Mouse (Mus musculus) brain, adult 2 months (tissue): ENCODE data around the gene Nrn1l.

ENCODE experiments used
- DNase-seq: peaks from one replicate; pipeline ENCODE4 v3.0.0; 2011; ENCODE audit warnings: low read depth, low spot score

Nrn1l gene

DNA sequence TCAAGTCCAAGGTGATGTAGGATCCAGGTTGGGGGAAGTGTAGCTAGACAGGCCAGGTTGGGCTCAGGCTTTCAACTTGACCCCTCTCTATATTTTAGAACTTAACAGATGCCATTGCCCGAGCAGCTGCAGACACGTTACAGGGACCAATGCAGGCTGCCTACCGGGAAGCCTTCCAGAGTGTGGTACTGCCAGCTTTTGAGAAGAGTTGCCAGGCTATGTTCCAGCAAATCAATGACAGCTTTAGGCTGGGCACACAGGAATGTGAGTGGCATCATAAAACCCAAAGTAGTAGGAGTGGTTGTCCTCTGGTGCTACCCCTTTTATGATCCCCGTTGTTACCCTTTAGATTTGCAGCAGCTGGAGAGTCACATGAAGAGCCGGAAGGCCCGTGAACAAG is 2.5 kb upstream of the Nrn1l start:
- peak; percentile 79 for DNase-seq

DNA sequence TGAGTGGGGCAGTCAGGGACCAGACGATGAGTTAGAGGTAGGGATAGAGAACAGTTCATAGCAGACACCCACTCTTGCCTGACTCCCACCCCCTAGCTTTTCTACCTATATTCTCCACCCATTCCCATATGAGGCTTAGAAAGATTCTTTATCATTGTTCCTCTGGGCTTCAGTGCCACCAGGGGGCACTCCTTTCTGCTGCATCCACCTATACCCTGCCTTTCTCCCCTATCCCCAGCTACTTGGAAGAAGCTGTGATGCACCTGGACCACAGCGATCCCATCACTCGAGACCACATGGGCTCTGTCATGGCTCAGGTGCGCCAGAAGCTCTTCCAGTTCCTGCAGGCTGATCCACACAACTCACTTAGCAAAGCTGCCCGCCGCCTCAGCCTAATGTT is 935 bp upstream of the Nrn1l start:
- DNase-seq: peak; percentile 63

DNA sequence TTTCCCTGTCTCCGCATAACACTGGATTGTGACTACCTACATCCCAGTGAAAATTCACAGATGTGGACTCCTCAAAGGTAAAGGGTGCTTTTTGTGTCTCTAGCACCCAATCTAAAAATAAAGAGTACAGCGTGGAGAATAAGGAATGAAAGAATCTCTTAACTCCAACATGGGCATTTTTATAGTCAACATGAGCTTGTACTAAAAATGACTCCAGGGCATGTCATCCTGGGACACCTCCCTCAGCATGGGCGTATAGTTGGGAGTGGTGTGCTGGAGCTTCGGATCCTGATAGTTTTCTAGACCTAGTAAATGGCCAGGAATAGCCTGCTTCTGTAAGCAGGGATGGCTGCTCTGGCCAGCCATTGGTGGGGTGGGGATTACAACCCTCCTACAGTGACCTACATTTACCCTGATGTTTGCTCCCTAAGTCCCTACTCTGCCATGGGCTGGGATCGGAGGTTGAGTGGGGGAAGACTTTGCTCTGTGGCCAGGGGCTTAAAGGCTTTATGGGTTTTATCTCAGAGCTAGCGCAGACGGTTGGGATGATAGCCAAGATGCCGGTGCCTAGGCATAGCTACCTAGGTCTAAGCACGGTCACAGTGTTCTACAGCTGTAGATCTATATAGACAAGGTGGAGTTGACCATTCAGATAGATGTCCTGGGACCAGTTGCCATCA is 4.6 kb downstream of the Nrn1l start:
- peak; percentile 56 for DNase-seq

DNA sequence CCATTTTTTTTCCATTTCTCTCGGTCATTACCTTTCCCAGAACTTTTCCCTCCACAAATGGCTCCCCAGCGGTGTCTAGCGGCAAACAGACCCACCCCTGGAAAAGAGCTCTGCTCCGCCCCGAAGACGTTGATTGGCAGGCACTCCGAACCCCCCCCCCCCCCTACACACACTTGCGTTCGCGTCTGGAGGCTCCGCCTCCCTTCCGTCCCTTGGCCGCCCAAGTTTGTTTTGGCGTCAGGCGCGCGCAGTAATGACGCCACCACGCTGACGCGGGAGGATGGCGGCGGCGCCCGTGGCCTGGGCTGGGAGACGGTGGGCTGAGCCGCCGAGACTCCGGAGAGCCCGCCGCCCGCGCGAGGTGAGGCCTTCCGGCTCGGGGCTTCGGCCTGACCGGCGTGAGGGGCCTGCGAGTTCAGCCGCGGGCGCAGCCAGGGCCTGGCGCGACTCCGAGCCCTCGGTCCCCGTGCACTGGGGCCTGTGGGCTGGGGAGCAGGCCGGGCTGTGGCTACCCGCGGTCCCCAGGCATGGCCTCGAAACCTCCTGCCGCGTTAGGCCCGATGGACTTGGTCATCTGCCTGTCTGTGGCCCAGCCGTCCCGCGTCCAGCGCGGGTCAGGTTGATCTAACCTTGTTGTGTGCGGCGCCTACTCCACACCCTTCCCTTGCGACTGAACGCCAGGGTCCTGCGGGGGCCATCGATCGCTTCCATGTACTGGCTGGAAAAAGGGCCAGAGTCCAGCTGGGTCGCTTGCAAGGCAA is 7.0 kb downstream of the Nrn1l start, which contains the start of gene Pskh1:
Gene Pskh1, plus strand, starts transcription at position 262 of the 761 bp plus-strand sequence.
- peak; percentile 97 for DNase-seq

DNA sequence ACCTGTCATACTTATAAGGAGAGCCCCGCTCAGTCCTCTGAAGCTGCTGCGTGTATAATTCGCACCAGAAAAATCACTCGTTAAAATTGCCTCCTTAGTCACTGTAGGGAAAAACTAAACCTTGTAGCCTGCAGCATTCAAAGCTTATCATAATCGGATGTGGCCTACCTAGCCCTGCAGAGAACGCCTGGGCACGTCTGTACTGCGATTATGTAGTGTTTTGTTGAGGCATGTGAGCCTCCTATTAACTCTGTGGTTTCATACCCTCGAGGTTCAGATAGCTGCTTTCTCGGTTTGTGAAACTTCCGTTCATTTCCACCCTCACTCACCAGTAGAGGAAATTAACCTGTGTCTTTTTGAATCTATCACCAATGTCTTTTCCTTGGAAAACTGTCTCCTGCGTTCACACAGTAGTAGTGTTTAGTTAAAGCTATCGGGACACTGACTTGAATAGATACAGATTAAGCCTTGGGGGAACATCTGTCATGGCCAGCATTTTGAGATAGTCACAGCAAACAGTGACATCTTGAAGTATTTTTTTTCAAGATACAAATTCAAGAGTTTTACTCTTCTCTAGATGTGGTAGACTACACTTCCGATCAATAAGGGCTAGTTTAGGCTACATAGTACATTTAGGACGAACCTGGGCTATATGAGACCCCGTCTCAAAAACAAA is 7.7 kb downstream of the Nrn1l start:
- no peak for DNase-seq

DNA sequence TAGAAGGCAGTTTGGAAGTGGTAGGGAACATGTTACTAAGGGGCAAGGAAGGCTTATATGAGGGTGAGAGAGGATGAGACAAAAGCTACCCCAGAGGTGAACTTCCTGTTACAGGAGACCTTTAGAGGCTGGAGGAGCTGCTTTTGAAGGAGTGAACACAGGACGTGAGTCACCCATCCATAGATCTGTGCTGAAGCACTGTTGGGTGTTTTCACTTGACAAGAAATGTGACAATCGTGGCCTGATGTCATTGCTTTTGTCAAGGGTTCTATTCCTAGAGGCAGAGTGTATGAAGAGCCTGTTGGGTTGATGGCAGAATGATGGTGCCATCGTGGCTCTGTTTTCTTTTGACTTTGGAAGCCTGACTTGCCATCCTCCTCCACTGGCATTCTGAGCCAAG is 26.0 kb downstream of the Nrn1l start:
- peak; percentile 66 for DNase-seq

DNA sequence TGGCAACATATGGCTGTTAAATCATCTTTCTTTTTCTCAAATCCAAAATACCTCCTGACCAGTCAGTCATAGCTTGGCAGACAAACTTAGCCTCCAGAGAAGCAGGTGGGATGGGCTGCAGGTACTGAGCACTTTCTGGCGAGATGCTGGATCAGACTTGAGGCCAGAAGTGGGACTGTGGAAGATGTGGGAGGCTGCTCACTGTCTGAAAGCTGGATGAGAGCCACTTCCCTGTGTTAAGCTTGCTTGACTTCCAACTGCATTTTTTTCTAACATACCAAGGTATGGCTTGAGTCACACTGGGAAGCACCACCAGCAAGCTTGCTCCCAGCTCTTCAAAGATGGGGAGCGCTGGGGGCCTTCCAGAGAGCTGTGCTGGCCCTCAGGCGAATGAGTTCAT is 31.8 kb downstream of the Nrn1l start:
- peak; percentile 87 for DNase-seq

DNA sequence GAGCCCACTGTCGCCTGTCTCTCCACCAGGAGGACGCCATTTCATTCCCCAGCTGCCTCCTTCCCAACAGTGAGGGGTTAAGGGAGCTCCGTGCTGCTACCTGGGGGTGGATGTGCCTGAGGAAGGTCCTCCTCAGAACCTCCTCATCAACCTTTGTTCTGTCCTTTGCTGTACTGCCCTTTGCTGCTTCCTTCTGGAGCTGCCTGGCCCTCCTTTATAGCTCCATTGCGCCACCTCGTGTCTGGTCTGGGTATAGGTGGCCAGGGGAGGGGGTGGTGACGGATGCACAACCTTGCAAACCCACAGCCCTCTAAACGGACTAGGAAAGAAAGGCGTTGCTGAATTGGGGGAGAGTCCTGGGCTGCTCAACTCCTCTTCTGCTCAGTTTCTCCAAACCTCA is 37.2 kb downstream of the Nrn1l start:
- DNase-seq: peak; percentile 79

DNA sequence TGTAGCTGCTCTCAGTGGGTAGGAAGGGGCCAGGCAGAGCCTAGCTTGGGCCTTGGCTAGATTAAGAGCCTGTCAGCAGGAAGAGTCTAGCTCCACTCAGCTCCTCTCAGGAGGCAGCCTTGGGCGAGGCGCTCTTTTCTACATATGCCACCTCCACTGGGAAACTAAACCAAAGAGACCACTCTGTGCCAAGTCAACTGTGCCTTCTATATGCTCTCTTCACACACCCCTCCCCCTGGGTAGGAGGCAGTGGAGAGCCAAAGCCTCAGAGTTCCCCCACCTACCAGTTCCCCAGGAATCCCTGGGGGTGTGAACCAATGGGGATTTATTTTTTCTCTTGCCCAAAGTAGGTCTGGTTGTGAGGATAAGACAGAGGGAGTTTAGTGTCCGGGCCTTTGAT is 37.9 kb downstream of the Nrn1l start:
- peak; percentile 81 for DNase-seq

DNA sequence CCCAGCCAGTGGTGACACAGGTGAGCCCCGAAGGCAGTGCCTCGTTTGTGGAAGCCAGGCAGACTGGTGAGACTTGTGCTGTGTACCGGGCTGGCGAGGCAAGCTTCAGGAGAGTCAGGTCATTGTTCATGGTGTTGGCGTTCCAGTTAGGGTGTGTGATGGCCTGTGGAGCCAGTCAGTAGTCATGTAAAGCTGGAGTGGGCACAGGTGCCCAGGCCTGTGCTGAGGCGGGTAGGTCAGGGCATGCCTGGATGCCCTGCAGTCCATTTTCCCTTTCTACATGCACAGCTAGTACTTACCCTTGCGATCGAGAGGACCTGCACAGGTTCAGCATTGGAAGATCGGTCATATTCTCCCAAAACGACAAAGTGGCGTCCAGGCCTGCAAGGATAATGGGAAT is 39.2 kb downstream of the Nrn1l start:
- no peak for DNase-seq

DNA sequence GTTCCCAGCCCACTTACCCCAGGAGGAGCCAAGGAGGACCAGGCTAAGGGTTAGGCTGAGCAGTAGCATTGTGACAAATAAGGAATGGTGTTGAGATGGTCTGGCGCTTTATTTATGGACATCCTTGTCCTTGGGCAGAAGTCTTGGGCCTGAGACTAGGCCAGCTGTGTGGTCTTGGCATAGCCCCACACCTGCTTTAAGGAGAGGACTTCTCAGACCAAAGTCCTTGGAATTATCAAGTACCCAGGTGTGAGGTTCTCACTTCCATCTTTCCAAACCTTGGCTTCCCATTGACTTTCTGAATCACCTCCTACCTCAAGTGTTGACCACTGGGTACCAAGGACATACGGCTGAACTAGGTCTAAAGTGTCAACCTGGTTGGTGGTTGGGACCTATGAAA is 40.4 kb downstream of the Nrn1l start, which contains the start of gene Ctrl:
Gene Ctrl, minus strand, starts transcription at position 101 of the 400 bp plus-strand sequence.
- no peak for DNase-seq

DNA sequence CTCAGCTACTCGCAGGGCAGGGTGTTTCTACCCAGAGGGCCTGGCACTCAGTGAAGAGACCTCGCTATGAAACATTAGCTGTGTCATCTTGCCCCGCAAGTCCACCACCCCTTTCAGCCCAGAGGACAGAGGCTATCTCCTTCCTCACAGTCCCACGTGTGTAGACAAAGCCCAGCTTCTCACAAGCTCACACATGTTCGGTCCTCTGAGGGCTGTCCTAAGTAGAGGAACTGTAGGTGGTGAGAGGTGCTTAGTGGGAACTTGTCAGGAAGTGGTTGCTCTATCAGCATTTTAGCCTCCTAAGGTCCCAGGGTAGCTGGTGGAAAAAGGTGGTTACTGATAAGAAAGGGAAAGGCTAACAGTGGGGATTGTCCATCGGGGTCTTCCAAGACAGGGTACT is 41.7 kb downstream of the Nrn1l start:
- DNase-seq: no peak

DNA sequence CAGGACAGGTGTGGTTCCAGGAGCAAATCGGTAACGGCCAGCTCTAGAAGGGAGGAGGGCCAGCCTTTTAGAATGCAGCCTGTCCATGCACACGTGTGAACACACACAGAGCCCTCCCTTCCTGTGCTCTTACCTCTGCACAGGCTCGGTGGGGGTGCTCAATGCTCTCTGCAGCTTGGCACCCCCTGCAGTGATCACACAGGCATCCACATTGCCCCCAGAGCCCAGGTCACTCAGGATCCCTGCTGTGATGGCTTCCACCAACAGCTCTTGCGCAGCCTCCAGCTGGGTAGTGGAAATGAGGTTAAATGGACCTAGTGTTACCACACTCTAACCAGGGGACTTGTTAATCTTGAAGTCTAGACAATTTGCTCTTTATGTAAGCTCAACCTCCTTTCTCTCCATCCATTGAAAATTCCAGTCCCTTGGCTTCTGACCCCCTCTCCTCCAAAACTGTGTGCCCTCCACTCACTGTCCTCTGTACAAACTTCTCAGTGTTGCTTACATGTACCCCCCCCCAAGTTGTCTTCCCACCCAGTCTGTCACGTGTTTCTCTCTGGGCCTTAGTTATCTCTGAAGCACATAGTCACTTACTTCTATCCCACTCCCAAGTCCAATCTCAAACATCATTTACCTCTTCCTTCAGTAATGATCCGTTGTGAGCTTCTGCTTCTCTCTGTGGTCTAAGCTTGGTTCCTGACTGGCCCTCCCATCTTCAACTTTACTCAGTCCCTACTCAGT is 42.7 kb downstream of the Nrn1l start:
- no peak for DNase-seq

DNA sequence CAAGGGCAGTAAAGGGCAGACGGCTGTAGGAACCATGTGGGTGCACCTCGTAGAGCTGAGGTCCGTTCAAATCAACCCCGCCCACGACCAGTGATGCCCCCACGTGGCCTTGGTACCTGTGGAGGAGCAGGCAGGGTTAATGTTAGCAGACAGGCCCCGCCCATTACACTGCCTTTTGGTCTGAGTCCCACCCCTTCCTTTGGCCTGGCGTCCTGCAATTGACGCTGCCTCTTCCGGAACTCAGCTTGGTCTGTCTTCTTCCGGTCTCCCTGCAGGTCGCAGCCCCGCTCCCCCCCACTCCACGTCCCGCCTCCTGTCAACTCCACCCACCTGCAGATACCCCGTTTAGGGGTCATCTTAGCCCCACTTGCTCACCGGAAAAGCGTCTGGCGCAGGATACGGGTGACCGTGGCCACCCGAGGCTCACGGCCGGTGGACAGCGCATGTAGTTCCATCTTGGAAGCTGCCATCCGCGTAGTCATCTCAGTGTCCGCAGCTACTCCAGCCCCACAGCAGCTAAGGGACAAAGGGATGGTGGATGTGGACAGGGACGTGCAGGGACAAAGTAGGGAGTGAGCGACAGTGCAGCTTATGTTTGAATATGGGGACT is 43.6 kb downstream of the Nrn1l start:
- DNase-seq: peak; percentile 98

DNA sequence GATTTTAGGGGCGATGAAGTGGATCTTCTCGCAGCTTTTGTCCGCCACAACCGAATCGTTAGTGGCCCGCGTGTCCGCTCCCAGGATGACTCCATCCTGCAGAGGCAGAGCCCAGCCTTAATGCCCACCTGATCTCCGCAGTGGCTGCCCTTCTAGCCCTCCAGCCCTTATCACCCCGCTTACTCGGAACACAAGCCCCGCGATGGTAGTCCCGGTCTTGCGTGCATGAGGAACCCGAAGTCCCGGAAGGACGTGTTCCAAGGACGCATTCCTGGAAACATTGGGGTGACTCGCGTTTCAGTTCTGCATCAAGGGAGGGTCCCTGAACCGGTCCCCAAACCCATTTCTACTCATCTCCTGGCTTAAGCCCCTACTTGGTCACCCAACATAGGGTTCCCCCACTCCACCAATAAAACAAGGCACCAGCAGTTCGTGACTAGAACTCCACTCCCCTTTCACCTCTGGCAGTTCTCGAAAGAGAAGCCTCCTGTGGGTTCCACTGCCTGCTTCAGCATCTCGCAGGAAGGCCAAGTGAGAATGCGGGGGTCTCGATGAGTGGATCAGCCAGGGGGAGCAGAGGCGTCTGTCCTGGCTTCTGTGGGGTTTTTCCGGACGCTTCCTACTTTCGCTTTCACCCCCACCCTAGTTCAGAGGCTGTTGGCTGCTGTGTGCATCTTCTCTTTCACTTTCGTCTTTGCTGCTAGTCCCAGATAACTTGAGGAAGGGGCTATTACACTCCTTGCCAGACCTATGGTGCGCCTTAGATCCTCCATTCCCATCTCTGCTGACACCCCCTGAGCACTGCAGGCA is 44.3 kb downstream of the Nrn1l start:
- peak; percentile 66 for DNase-seq

DNA sequence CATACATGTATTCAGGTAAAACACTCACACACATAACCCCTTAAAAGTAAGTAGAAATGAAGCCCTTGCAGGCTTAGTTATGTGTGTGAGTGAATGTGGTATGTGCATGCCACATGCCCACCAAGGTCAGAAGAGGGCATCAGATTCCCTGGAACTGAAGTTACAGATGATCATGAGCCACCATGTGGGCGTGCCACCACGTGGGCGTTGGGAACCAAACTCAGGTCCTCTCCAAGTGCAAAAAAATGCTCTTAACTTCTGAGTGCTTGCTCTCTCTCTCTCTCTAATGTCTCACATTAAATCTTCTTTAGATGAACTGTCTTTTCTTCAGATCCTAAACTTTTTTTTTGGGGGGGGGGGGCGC is 44.9 kb downstream of the Nrn1l start, which contains the start of gene Psmb10:
Gene Psmb10, minus strand, starts transcription at position 139 of the 364 bp plus-strand sequence.
- peak; percentile 64 for DNase-seq

DNA sequence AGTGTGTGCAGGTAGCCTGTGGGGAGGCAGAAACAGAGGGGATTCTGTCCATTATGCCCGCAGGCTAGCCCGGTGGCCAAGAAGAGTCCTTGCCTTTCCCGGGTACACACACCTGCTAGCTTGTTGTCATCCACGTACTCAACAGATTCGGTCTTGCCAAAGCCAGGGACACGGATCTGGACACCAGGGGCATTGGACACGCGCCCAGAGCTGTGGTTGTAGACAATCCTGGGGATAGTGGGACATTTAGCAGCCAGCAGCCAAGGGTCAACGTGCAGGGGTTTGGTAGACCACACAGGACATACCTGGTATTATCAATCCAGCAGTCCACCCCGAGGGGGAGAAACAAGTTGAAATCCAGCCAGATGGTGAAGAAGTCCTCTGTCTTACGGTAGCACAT is 48.7 kb downstream of the Nrn1l start:
- no peak for DNase-seq

DNA sequence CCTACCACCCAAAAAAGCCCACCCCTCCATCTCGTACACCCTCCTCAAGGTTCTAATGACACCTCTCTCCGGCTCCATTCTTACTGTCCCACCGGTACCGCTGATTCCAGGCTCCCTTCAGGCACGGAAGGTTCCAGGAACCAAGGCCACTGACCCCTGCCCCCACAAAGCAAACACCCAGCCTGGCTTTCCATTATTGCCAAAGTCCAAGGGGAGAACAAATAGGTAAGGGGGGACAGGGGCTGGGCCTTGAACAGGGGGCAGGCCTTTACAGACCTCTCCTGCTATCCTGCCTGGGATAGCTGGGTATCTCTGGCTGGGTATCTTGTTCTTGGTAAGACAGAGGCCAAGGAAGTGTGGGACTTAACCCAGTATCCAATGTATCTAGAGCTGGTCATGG is 49.2 kb downstream of the Nrn1l start:
- no peak for DNase-seq

DNA sequence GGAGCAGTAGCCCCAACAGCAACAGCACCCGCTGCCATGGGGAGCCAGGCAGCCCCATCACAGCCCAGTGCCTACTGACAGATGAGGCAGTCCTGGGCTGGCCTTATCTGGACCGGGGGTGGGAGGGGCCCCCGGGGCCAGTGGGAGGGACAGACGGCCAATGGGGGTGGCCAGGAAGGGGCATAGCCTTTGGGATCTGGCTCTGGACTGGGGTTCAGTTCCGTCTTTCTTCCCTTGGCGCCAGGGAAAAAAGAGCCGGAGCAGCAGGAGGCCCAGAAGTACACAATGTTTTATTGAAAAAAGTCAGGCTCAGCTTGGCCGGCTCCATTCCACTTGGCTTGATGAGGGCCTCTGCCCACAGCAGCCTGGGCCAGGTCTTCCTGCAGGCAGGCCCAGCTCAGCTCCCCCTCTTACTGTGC is 50.0 kb downstream of the Nrn1l start, which contains the start of gene Lcat:
Gene Lcat, minus strand, starts transcription at position 62 of the 419 bp plus-strand sequence.
- peak; percentile 41 for DNase-seq
